Mouse (Mus musculus) 3T3-L1 (cell line): Measurements from ENCODE around the gene Fastkd2.

Source experiments
- DNase-seq: peaks from one replicate; pipeline ENCODE4 v3.0.0-alpha.2; 2015; ENCODE audit warnings: low read depth, low spot score

Gene Fastkd2

DNA sequence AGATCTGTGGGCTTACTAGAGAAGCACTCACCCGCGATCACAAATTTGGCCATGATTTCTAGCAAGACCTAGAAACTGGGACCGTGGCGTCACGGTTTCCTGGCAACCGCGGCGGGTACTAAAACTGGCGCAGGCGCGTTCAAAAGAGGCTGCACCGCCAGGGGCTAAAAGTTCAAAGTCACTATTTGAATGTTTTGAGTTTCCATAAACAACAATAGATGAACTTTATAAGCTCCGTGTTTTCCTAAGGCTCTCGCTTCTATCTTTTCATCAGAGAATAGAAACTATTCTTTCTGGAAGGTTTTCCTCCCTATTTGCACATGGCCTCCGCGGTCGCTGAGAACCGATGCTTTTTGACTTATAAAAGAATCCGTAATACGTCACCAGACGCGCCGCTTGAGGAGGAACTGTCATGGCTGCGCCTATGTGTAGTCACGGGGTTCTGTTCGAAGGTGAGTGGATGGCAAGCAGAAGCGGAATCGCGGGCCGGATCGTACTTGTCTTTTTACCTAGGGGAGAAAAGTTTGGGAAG lies at the start of gene Fastkd2, which contains the start of gene Mdh1b:
Fastkd2 (plus strand) TSS at position 375 of the 532 bp plus-strand sequence.
Mdh1b (minus strand) TSS at position 79 of the 532 bp plus-strand sequence.
- peak; percentile 96 for DNase-seq

- DNase-seq: no peak
Observed at GRCm38 (mm10) chr1:63686827-63687226, 43.6 kb upstream of the Fastkd2 start, which contains the start of gene Dytn. Gene Dytn (minus strand): TSS chr1:63686927.

DNA sequence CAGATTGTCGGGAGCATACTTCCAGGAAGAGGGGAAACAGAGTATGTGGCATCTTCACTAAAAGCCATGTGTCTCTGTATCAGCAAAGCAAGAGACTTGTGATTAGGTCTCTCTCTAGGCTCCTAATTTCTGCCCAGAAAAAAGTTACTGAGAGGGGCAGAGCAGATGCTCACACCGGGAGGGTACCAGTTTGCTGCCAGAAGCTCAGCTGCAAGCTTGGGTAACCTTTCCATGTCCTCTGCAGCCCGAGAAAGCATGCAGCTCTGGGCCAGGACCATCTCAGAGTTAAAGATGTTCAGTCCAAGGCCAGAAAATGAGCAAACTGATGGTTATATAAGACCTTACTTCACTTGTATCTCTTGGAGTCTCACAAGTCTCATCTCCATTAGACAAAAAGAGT lies 33.6 kb upstream of the Fastkd2 start:
- no peak for DNase-seq

DNA sequence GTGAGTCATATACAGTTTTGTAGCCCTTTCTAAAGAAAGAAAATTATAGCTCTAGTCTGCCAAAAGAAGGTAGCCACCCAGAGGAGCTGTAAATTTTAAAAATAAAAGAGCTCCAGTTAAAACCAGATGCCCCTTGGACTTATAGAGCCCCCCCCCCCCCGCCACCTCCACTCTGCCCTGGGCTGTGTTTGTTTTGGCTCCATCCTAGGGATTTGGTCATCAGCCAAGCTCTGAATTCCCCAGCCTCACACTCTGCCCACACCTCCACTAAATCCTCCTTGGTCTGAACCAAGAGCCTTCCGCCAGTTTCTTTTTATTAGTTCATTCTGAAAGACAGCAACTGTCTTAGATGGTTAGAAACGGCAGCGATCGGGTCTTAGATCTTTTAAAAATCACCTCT lies 24.7 kb upstream of the Fastkd2 start:
- DNase-seq: peak; percentile 66

- DNase-seq: peak; percentile 43
Observed at GRCm38 (mm10) chr1:63708876-63709275, 21.5 kb upstream of the Fastkd2 start.

- no peak for DNase-seq
Observed at GRCm38 (mm10) chr1:63720161-63720560, 10.3 kb upstream of the Fastkd2 start.

GRCm38 (mm10) chr1:63729796-63730195 lies 618 bp upstream of the Fastkd2 start:
- no peak for DNase-seq

DNA sequence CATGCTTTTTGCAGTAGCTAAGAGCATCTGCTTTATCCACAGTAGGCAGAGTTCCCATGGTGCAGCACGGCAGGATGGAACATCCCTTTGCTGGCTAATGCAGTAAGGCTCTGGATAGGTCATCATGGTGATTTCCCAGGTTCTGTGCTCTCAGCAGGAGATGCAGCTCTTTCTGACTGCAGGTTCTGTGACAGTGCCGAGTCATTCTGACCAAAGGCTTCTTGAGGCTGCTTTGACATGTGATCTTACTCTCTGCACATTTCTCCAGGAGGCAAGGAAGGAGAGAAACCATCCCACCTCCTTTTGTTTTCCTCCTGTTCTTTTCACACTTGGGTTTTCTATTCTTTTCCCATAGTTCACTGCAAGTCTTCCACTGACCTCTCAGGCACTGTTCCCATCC lies 25.6 kb downstream of the Fastkd2 start:
- peak; percentile 62 for DNase-seq

GRCm38 (mm10) chr1:63763212-63763694 lies 32.8 kb downstream of the Fastkd2 start:
- peak; percentile 79 for DNase-seq

GRCm38 (mm10) chr1:63763881-63764386 lies 33.5 kb downstream of the Fastkd2 start:
- DNase-seq: no peak

DNA sequence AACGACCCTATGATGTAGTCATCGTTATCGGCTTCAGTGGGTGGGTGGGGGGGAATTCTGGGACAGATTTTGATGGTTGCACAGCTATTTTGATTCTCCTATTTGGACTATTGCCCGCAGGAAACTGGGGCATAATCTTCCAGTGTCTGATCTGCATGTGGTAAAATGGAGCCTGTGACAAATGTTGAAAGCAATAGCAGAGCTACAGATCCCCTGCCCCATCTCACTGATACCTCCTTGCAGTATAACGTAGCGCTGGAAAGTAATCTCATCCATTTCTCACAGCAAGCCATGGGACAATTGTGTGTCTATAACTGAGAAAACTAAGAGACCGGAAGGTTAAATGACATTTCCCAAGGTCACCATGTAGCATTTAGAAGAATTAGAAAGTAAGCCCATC lies 34.0 kb downstream of the Fastkd2 start:
- DNase-seq: no peak

DNA sequence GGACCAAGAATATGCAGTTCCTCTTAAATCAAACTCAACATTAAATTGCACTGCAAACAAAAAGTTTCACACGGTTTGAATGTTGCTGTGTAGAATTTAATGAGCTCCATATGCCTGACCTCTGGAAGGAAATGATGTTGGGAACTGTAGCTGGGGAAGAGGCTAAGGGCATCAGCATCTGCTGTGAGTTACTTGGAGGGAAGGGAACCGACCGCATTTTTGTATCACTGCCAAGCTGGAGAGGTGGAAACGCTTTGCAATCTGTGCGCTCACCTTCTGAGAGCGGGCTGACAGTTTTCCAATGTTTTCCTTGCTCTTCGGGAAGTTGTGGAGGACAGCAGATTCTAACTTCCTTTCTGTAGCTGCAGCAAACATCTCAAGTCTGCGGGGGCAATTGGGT lies 37.7 kb downstream of the Fastkd2 start:
- peak; percentile 97 for DNase-seq

DNA sequence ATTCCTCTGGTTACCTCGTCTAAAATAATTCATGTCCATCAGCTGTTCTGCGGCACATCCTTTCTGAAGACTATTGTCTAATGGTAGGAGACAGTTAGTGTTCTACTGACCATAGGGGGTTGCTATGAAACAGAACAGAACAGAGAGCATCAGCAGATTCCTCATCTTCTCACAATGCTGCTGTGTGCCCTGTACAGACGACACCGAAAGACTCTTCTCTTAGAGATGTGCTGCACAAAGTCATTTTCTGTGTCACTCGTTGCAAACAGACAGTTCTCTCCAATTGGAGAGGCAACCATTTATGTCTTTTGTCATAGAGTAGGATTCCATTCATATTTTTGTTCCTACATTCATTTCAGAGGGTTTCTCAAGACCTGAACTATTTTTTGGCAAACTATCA lies 38.8 kb downstream of the Fastkd2 start, which contains the start of gene 4933402D24Rik:
4933402D24Rik (minus strand) TSS at position 101 of the 400 bp plus-strand sequence.
- DNase-seq: no peak

DNA sequence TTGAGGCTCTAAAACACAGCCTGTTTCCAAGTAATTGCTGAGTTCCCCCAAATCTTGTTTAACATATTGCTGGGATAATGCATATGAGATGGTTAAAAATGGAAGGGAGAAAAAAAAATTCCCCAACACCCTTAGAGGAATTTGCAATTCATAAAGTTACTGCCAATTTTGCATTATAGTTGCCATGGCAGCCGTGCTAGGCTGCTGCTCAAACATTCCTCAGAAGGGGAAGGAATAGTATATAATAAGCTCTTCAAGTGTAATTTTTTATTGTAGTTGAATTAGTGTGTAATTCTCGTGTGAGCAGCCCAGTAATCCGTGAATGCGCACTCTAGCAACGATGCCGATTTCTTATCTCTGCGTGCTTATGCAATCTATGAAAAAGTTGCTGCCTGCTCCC lies 39.9 kb downstream of the Fastkd2 start:
- no peak for DNase-seq

GRCm38 (mm10) chr1:63776396-63776795 lies 46.0 kb downstream of the Fastkd2 start:
- DNase-seq: peak; percentile 93

DNA sequence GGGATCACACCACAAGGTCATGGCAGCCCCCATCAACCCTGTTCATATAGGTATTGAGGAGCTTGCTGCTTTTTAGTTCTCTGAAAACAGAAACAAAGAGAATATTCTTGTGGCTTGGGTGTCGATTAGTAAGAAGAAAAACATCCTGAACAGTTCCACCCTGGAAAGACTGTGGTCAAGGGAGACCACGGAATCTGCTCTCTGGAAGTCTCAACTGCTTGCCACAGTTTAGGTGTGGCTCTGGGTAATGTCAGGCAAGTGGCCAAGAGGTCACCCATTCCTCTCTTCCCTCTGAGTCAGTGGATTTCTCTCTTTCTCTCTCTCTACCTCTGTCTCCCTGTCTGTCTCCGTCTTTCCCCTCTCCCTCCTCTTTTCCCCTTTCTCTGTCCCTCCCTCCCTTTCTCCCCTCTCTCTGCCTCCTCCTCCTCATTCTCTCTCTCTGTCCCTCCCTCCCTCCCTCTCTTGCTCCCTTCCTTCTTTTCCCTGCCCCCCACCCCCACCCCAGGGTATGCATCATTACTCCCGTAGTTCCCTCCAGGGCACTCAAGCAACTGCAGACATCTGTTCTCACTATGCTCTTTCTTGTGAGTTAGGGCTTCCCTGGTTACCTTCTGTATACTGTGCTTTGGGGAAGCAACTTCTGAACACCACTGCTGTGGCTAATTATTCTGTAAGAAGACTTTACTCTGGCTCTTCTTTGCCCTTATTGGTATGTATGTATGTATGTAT lies 46.7 kb downstream of the Fastkd2 start:
- peak; percentile 99 for DNase-seq

- peak; percentile 18 for DNase-seq
Observed at GRCm38 (mm10) chr1:63794326-63794725, 63.9 kb downstream of the Fastkd2 start.
